Mouse (Mus musculus): Measurements from ENCODE around the gene Rufy3.

The Rufy3 gene

GRCm38 (mm10) chr5:88575506-88576338 is 10.9 kb downstream of the Rufy3 start:
- CTCF ChIA-PET, result no interaction called here

- CTCF ChIA-PET, result no interaction called here
Measured at GRCm38 (mm10) chr5:88580681-88581080, 15.8 kb downstream of the Rufy3 start.

DNA sequence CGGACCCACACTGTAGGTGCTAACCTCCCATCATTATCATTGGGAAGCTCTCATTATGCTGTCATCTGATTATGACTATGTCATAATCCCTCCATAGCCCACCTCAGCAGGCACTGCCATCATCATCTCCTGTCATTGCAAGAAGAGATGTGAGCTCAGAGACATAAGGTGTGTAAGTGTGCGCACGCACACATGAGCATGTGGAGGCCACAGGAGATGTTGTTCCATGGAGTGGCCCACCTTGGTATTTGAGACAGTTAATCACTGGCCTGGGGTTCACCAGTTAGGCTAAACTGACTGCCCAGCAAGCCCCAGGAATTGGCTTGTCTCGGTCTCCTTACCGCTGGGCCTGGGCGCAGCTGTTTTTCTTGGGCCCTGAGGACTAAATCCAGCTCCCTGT is 16.5 kb downstream of the Rufy3 start:
- CTCF ChIA-PET, result no interaction called here

- CTCF ChIA-PET, result no interaction called here
Measured at GRCm38 (mm10) chr5:88583271-88584031, 18.6 kb downstream of the Rufy3 start.

GRCm38 (mm10) chr5:88584061-88584460 is 19.2 kb downstream of the Rufy3 start:
- CTCF ChIA-PET, result no interaction called here

- CTCF ChIA-PET, result no interaction called here
Measured at GRCm38 (mm10) chr5:88586407-88587174, 21.8 kb downstream of the Rufy3 start.

DNA sequence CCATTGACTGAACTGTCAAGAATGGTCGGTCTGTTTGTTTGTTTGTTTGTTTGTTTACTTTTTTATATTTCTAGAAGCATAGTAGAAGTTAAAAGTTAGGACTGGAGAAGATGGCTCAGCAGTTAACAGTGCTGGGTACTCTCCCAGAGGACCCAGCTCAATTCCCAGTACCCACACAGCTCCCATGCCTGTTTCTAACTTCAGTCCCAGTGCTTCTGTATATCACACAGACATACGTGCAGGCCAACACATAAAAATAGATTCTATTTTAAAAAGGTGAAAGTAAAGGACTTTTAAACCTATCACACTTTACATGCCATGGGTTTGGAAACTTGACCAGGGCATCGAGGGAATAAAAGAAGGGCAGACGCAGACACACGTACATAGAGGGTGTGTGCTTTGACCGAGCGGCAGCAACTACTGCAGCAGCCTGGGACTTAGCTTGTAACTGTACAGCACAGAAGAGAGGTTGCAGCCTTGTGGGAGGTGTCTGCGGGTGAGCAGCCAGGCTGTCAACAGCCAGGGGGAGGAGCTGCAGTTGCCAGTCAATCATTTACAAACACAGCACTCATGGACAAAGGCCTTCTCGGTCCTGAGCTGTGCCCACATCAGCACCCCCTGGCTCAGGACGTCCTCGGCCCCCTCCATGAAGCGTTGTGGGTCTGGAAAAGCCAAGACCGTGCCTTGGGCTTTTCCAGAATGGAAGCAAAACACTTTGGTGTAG is 22.5 kb downstream of the Rufy3 start:
- CTCF ChIA-PET, result no interaction called here

- CTCF ChIA-PET, result no interaction called here
Measured at GRCm38 (mm10) chr5:88588481-88588880, 23.6 kb downstream of the Rufy3 start.

- CTCF ChIA-PET, result interaction anchor here (0.8 kb wide), 1 partner anchor 144 kb away, joined by 5 read pairs; no protein-coding TSS in a partner anchor
Measured at GRCm38 (mm10) chr5:88593421-88594172, 28.8 kb downstream of the Rufy3 start.

DNA sequence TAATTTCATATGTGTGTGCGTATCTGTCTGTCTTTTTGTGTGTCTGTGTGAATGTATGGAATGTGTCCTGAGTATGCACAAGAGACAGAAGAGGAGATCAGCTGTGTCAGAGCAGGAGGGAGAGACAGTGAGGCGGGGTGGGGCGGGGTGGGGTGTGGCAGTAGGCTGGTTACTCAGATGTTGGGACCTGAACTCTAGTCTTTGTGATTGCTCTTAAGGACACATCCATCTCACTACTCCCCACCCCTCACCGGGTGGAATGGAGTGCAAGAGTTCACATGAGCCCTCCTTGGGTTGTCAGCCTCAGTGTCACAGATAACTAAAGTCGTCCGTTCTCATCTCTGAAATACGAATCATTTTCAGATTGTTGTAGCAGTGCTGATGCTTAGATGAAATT is 29.3 kb downstream of the Rufy3 start:
- CTCF ChIA-PET, result interaction anchor here (0.6 kb wide), 1 partner anchor 15 kb away, joined by 4 read pairs; no protein-coding TSS in a partner anchor

DNA sequence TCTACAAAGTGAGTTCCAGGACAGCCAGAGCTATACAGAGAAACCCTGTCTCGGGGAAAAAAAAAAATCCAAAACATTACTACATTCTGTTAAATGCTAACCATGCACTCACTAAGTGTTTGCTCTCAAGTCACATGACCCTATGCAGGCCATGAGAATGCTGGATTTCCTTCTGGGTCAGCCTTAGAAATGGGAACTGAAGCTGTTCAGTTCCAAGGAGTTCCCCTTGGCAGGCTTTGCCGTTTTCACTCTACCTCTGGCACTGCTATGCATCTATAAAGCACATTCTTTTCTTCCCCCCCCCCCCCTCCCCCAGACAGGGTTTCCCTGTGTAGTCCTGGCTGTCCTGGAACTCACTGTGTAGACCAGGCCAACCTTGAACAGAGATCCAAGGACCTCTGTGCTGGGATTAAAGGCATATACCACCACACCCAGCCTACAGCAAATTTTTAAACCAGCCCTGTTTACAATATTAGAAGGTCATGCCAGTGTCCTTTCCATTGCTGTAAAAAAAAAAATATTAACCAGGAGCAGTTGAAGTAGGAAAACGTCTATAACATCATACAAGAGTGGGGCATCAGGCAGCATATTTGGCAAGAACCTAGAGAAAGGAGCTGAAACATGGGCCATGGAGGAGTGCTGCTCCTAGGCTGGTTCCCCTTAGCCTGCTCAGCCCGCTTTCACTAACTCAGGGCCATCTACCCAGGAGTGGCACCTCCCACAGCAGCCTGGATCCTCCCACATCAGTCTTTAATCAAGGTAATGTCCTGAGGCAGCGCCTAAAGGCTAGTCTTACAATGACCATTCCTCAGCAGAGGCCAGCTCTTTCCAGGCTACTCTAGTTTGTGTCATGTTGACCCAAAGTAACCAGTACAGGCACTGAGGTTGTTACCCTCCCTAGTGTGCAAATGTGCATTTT is 31.0 kb downstream of the Rufy3 start:
- CTCF ChIA-PET, result no interaction called here

DNA sequence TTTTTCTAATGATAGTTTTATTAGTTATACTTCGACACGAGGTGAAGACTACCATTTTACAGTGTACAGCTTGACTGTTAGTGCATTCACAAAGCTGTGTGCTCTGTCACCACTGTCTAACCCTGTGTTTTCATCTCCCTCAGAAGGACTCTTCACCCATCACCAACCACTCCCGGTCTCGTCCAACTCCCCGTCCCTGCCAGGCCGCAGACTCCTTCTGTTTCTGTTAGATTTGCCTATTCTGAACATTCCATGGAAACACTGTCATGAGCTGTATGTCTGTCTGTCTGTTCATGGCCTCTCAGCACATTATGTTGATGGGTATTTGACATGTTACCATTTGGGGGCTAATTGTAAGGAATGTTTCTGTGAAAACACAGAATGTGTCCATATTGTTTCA is 34.1 kb downstream of the Rufy3 start:
- CTCF ChIA-PET, result no interaction called here

- CTCF ChIA-PET, result no interaction called here
Measured at GRCm38 (mm10) chr5:88602030-88602429, 37.2 kb downstream of the Rufy3 start.

- CTCF ChIA-PET, result no interaction called here
Measured at GRCm38 (mm10) chr5:88602713-88603112, 37.9 kb downstream of the Rufy3 start.

DNA sequence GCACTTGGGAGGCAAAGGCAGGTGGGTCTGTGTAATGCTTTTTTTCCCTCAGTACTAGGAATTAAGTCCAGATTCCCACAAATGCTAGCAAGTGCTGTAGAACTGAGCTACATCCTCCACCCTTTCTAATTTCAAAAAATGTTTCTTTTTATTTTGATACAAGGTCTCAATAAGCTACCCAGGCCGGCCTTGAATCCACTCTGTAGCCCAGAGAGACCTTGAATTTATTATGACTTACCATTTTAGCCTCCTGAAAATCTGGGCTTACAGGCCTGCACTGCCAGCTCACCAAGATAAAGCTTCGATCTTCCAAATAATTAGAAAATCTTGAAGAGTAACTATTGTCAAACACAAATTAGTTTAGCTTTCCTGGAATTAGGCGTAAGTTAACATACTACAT is 39.2 kb downstream of the Rufy3 start:
- CTCF ChIA-PET, result no interaction called here

DNA sequence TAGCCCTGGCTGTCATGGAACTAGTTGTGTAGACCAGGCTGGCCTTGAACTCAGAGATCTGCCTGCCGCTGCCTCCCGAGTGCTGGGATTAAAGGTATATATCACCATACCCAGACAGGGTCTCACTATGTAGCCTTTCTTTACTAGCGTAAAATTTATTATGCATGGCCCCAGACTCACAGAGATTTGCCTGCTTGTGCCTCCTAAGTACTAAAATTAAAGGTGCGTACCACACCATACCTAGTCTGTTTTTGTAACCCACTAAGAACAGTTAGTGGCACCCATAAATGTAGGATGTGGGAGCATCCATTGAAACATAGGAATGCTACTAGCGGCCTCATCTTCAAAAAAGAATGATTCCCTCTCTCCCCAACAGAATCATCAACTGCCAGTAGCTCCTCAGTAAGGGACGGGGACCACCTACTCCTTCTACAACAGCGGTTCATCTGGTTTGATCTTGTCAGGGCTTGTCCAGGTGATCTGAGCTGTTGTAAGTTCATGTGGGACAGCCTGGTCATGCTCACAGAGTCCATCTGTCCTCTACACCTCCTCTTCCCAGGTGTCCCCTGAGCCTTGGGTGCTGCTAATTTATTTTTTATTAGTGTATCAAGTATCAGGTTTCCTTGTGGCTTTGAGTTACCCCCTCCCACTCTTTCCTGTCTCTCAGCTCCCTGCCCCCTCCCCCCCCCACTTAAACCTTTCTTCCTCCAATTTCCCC is 40.0 kb downstream of the Rufy3 start:
- CTCF ChIA-PET, result no interaction called here

DNA sequence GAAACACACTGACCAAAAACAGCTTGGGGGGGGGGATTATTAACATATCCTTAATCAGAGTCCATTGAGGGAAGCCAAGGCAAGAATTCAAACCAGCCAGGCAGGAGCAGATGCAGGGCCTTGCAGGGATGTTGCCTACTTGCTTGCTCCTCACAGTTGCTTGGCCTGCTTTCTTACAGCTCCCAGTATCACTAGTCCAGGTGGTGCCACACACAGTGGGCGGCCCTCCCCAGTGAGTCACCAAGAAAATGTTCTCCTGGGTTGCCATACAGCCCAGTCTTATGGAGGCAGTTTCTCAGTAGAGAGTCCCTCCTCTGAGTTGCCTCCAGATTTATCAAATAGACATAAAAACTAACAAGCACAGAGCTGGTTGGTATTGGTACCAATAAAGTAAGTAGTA is 49.3 kb downstream of the Rufy3 start:
- CTCF ChIA-PET, result no interaction called here

DNA sequence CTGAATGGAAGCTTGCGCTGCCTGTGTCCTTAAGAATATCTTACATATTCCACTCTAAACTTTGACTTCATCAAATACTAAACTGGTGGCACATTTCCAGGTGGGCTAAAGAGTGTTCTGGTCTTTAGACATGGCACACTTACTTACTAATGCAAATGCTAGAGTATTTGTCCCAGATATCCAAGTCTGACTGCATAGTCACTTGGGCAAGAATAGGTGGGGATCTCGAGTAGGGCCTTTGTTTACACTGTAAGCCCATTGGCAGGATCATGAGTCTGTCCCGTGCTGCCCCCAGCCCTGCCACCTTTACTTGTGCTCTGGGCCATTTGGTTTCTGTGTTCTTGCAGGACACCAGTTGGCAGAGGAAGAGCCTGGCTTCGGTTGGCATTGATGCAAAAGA is 52.1 kb downstream of the Rufy3 start:
- CTCF ChIA-PET, result no interaction called here

- CTCF ChIA-PET, result no interaction called here
Measured at GRCm38 (mm10) chr5:88627545-88627944, 62.7 kb downstream of the Rufy3 start.
